ENCODE assay signal across 10 mouse cellular contexts in the genomic region with DNA sequence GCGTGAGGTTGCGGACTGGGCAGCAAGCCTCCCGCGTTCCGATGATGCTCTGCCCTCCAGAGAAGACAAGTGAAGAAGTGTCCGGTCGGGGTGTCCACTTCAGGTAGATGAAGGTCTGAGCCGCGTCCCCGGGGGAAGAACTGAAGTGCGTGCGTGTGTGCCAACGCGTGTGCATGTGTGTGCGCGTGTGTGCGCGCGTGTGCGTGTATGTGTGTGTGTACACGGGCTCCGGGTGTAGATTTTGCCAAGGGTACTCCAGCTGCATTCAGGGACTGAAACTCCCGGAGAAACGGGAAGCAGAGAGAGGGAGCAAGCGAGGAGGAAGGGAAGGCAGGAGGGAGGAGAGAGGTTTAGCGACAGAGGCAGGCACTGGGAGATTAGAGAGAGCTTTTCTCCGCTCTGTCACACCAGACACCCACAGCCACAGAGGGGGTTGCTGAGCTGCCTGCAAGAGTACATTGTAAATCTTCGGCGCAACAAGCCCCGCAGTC. TPM values are rescaled to one million over a fixed set of nuclear protein-coding genes. Genes with fewer than 3 reads are reported as not detected.
DNase-seq lines count a peak whose midpoint lies in the region; ATAC-seq and TF ChIP-seq lines count a peak whose summit lies in the region.
"Had no signal": no experiment of that assay in that cellular context is flagged by ENCODE, and none has a peak within 500 bp of the region (broad histone marks: within the 10 kb centered on the region; RNA-seq: fewer than 3 reads in every experiment).

A gene (minus strand): TSS at position 147 of the 491 bp plus-strand sequence.

- 1% methylated on average over 30 of the region's 30 CpGs for WGBS in kidney, adult 2 months
- 2% methylated on average over 30 of the region's 30 CpGs for WGBS in intestine, embryonic 15.5 days
- 3% methylated on average over 30 of the region's 30 CpGs for WGBS in liver, embryonic 13.5 days (ENCODE audit: insufficient replicate concordance)

- DNase-seq in kidney, postnatal 10 days: peak; percentile 11
- no peak for DNase-seq in kidney, adult 2 months
- DNase-seq in liver, embryonic 13.5 days: no peak
- DNase-seq in right cerebral cortex, postnatal 25 days: peak; percentile 64
- DNase-seq in gastrocnemius, adult 8-10 months (ENCODE audit: low spot score in 2 of 2): no peak
- no peak for DNase-seq in kidney, adult 18-20 months

- H3K4me3 ChIP-seq in kidney, adult 2 months (ENCODE audit: insufficient read depth, low read depth, low read length): no peak within 1 kb of the TSS
- peak within 1 kb of the TSS; percentile 42 for H3K4me3 ChIP-seq in embryonic fibroblast, embryonic 13.5 days (ENCODE audit: insufficient read depth, low read length)
- H3K4me3 ChIP-seq in intestine, embryonic 15.5 days (replicated peaks): peak within 1 kb of the TSS; percentile 54
- peak within 1 kb of the TSS; percentile 35 for H3K4me3 ChIP-seq in liver, embryonic 13.5 days (replicated peaks)

- peak; percentile 8; the same call in 1 of the 2 replicates for ATAC-seq in intestine, embryonic 15.5 days
- no peak for ATAC-seq in liver, embryonic 13.5 days (ENCODE audit: low read depth)
- ATAC-seq: Patski had no signal

- no peak for TF ChIP-seq POLR2A in kidney, adult 2 months (IDR thresholded peaks at IDR 0.05; ENCODE audit: low read depth, low read length)
- no peak for TF ChIP-seq POLR2A in embryonic fibroblast, embryonic 13.5 days (IDR thresholded peaks at IDR 0.05; ENCODE audit: low read depth, low read length)

- H3K27me3 ChIP-seq in kidney, adult 2 months (replicated peaks; ENCODE audit: control insufficient read depth, insufficient read depth, low read length): peaks cover 4% of the 10 kb centered on the region; the same call in 1 of the 2 replicates
- peaks cover 32% of the 10 kb centered on the region for H3K27me3 ChIP-seq in intestine, embryonic 15.5 days (replicated peaks)
- peaks cover 44% of the 10 kb centered on the region for H3K27me3 ChIP-seq in liver, embryonic 13.5 days

- peak within 1 kb of the TSS; percentile 47 for H3K9ac ChIP-seq in intestine, embryonic 15.5 days
- H3K9ac ChIP-seq in liver, embryonic 13.5 days: no peak within 1 kb of the TSS

- H3K36me3 ChIP-seq in kidney, adult 2 months (ENCODE audit: control insufficient read depth, insufficient read depth, low read length): no peaks in the 10 kb centered on the region
- H3K36me3 ChIP-seq in intestine, embryonic 15.5 days: no peaks in the 10 kb centered on the region
- H3K36me3 ChIP-seq in liver, embryonic 13.5 days: no peaks in the 10 kb centered on the region

- H3K4me2 ChIP-seq in intestine, embryonic 15.5 days (replicated peaks): peak within 1 kb of the TSS; percentile 95
- H3K4me2 ChIP-seq in liver, embryonic 13.5 days: peak within 1 kb of the TSS; percentile 57

- H3K27ac ChIP-seq in kidney, adult 2 months (ENCODE audit: insufficient read depth, low read depth, low read length): no peak within 1 kb of the TSS
- H3K27ac ChIP-seq in embryonic fibroblast, embryonic 13.5 days (ENCODE audit: insufficient read depth, low read length): no peak within 1 kb of the TSS
- no peak within 1 kb of the TSS for H3K27ac ChIP-seq in intestine, embryonic 15.5 days
- no peak within 1 kb of the TSS for H3K27ac ChIP-seq in liver, embryonic 13.5 days

- H3K9me3 ChIP-seq in intestine, embryonic 15.5 days: no peaks in the 10 kb centered on the region
- H3K9me3 ChIP-seq in liver, embryonic 13.5 days (replicated peaks): no peaks in the 10 kb centered on the region

- H3K4me1 ChIP-seq in kidney, adult 2 months (ENCODE audit: control insufficient read depth, insufficient read depth, low read length): no peaks in the 10 kb centered on the region
- no peaks in the 10 kb centered on the region for H3K4me1 ChIP-seq in embryonic fibroblast, embryonic 13.5 days (ENCODE audit: control insufficient read depth, insufficient read depth, low read length)
- 0 out of 2 replicates have a peak, but pooled peaks cover 13% of the 10 kb centered on the region for H3K4me1 ChIP-seq in intestine, embryonic 15.5 days (replicated peaks)
- H3K4me1 ChIP-seq in liver, embryonic 13.5 days (replicated peaks): no peaks in the 10 kb centered on the region

- no peak for TF ChIP-seq CTCF in kidney, adult 2 months (conservative IDR thresholded peaks at IDR 0.05; ENCODE audit: insufficient read depth, insufficient read length, low read depth, low read length)
- TF ChIP-seq CTCF in embryonic fibroblast, embryonic 13.5 days (IDR thresholded peaks at IDR 0.05; ENCODE audit: borderline replicate concordance, insufficient read depth, low read length): no peak

RNA-seq across cellular contexts. Expression of the gene that starts here (rescaled TPM):
- polyA plus RNA-seq in kidney, adult 2 months (2012; rRNA removed): 0.14 and 0.19 TPM in 2 replicates
- polyA plus RNA-seq in embryonic fibroblast, embryonic 13.5 days (2011; ENCODE audit: insufficient read length, low read depth, missing spikeins): 0.12 and 0.18 TPM in 2 replicates
- polyA plus RNA-seq in intestine, embryonic 15.5 days (2015; fragmentation: Nextera tagmentation; extraction: Ambion mirVana): 0.52 and 0.78 TPM in 2 replicates
- polyA plus RNA-seq in liver, embryonic 13.5 days (2015; fragmentation: Nextera tagmentation; extraction: Ambion mirVana): not detected in 2 replicates
- under 1 TPM; 0.34 to 0.86 (median 0.51) TPM for total RNA-seq in gastrocnemius, adult 8-10 months (2022)
- total RNA-seq: hematopoietic stem cell, adult 5-6 weeks had no signal
- polyA plus RNA-seq: Patski had no signal

Comparison
In these comparisons a context has a peak if more than half of its experiments do, and no peak if none do; other contexts are left out.
1. DNase-seq: peak in kidney, postnatal 10 days (single experiment) and right cerebral cortex, postnatal 25 days (single experiment); none in kidney, adult 2 months (single experiment), liver, embryonic 13.5 days (single experiment), gastrocnemius, adult 8-10 months (0 of 2) and kidney, adult 18-20 months (single experiment).
2. Peak in ATAC-seq, H3K4me3 ChIP-seq, H3K9ac ChIP-seq and H3K4me2 ChIP-seq in intestine, embryonic 15.5 days; RNA of the gene not detected or under 1 TPM.